Mouse (Mus musculus) kidney, embryonic 15.5 days (tissue): Measurements from ENCODE around the gene Nup205. TPM values are rescaled to one million over a fixed set of nuclear protein-coding genes. Genes with fewer than 3 reads are reported as not detected.
A peak's percentile ranks its signal among the peaks of the same experiment; 100 is the strongest.

Experiments
- ATAC-seq: fragments of 200-750 bp; cut with Nextera tagmentation; replicated peaks from 2 replicates; pipeline ENCODE4 v1.8.0; 2017; ENCODE audit warnings: moderate TSS enrichment; ENCODE audit not compliant: low FRiP score
- H3K27ac ChIP-seq: fragments of 300-500 bp; sonication (generic); 2 replicates; pipeline ENCODE4 v1.5.1; 2015; ENCODE audit warnings: mild to moderate bottlenecking, inconsistent platforms
- H3K27me3 ChIP-seq: fragments of 300-500 bp; sonication (generic); 2 replicates; pipeline ENCODE4 v1.6.1; 2015; ENCODE audit warnings: inconsistent platforms
- H3K36me3 ChIP-seq: fragments of 300-500 bp; sonication (generic); 2 replicates; pipeline ENCODE4 v1.6.1; 2015; ENCODE audit warnings: inconsistent platforms
- H3K4me1 ChIP-seq: fragments of 300-500 bp; sonication (generic); 2 replicates; pipeline ENCODE4 v1.6.1; 2015; ENCODE audit warnings: inconsistent platforms
- H3K4me2 ChIP-seq: fragments of 300-500 bp; sonication (generic); 2 replicates; pipeline ENCODE4 v1.6.1; 2015; ENCODE audit warnings: moderate library complexity, mild to moderate bottlenecking, inconsistent platforms
- H3K4me3 ChIP-seq: fragments of 300-500 bp; sonication (generic); replicated peaks from 2 replicates; pipeline ENCODE4 v1.5.1; 2015; ENCODE audit warnings: mild to moderate bottlenecking, inconsistent platforms
- H3K9ac ChIP-seq: fragments of 300-500 bp; sonication (generic); 2 replicates; pipeline ENCODE4 v1.6.1; 2015; ENCODE audit warnings: mild to moderate bottlenecking, inconsistent platforms
- H3K9me3 ChIP-seq: fragments of 300-500 bp; sonication (generic); replicated peaks from 2 replicates; pipeline ENCODE4 v1.6.1; 2016; ENCODE audit warnings: inconsistent platforms
- WGBS: fragments of 180-500 bp; shearing (Covaris S2); methylation state at CpG from one replicate; pipeline ENCODE4 v1.1.7; 2015; ENCODE audit warnings: mixed read lengths; 5-methylcytosine and 5-hydroxymethylcytosine counted together
- polyA plus RNA-seq: library from polyadenylated mRNA; unstranded; fragments of >200 nt; fragmentation: Nextera tagmentation; extraction: Ambion mirVana; gene quantifications from 2 replicates; pipeline ENCODE4 v1.2.1, GENCODE M21; 2015

Nup205 gene
- polyA plus RNA-seq, 1 experiment from 2014 or later, result 43.7 TPM

DNA sequence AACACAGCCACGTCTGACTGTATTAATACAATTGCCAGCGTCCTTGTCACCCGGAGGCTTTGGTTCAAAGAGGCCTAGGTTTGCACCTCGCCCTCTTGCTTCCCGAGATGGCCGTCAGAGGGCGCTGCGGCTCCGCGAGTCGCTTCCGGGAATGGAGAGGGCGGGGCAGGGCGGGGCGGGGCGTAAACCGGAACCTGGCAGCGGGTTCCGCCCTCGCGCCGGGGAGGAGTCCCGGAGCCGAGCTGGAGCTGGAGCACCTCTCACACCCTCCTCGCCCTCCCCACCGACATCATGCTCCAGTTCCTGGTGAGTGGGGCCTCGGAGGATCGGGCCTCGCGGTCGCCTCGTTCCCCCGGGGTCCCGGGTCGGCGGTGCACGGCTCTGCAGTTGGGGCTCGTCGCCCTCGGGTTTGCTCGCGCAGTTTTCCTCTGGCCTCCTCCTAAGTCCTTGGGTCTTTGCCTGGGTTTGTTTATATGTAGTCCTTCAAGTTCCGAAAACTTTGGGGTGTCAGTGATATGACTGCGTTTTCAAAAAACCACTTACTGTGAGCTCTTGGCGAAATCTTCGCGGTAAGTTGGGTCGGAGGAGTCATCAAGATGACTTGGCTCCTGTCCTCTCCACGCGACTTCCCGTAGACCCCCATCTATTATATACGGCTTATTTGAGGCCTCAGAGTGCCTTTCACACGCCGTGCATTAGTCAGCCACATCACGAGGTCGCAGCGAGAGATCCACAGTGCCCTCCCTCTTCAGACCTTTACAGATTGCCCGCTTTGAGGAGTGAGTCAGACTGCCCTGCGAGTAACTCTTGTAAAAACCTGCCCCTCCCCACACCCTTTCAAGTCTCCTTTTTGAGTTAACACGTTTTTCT is 75.5 kb downstream of the Nup205 start:
- H3K27ac ChIP-seq, result peak overlapping the region; percentile 80
- peaks cover 1% of the 10 kb centered on the region; the same call in 1 of the 2 replicates for H3K36me3 ChIP-seq
- peak; percentile 93 for ATAC-seq
- H3K27me3 ChIP-seq, result no peaks in the 10 kb centered on the region
- no peaks in the 10 kb centered on the region for H3K9me3 ChIP-seq
- H3K4me2 ChIP-seq, result peak overlapping the region; percentile 65
- peak overlapping the region; percentile 66 for H3K9ac ChIP-seq
- WGBS, result under 1% methylated on average over 60 of the region's 60 CpGs
- H3K4me1 ChIP-seq, result peaks cover 39% of the 10 kb centered on the region
- peak overlapping the region; percentile 73 for H3K4me3 ChIP-seq

DNA sequence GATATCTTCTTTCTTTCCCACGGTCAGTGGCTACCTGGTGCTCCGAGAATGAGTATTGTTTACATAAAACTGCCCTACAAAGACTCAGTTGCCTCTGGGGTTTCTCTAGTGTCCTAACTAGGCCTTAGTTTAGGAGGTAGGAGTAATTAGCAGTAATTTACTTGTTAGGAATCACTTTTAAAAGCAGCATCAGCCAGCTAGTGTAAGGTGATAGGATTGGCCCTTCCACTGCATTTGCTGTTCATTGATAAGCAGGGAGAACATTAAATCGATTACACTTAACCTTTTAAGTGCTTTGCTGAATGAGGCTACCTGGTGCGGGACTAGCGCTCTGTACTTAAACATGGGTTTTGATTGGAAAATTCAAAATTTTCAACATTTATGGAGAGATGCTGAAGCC is 76.3 kb downstream of the Nup205 start:
- Histone ChIP-seq H3K9ac (peak overlapping the region; percentile 66), H3K36me3 (no peaks in the 10 kb centered on the region), H3K4me3 (peak overlapping the region; percentile 73), H3K9me3 (no peaks in the 10 kb centered on the region), H3K27me3 (no peaks in the 10 kb centered on the region), H3K4me2 (peak overlapping the region; percentile 65), H3K27ac (no peak overlapping the region), H3K4me1 (peaks cover 39% of the 10 kb centered on the region)
- WGBS, result 39% methylated on average over 5 of the region's 5 CpGs
- no peak for ATAC-seq

DNA sequence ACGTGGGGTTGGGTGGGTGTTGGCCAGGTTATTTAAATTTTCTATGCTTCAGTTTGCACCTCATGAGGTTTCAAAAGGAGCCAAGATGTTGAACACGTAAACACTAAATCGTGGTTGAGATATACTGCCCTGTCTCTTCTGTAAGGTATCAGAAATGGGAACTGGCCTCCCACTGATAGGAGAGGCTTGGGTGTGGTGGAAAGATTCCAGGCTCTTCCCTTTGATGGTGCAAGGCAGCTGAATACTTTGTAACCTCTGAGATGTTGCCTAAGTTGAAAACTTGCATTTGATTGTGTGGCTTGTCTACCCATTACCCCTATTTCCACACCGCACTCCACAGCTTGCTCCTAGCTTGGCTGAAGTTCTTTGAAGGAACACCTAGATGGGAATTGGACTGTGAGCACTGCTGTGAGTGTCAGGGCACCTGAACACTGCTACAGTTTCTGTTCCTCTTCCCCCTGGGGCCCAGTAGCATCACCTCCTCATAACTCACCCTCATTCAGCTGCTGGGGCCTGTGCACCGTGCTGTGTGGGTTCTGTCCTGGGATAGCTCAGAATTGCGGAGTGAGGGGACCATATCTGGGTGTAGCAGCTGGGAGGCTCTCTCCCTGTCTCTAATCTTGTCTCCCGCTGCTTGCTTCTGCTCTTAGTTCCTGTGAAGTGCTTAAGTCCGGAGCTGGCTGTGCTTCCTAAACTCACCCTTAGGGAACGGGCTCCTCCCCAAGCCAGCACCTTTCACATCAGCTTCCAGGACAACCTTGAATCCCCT is 77.1 kb downstream of the Nup205 start:
- Histone ChIP-seq H3K36me3 (no peaks in the 10 kb centered on the region), H3K27me3 (no peaks in the 10 kb centered on the region), H3K9ac (peak overlapping the region; percentile 22; the same call in 1 of the 2 replicates), H3K4me3 (peak overlapping the region; percentile 73), H3K4me1 (peaks cover 39% of the 10 kb centered on the region), H3K27ac (peak overlapping the region; percentile 3; the same call in 1 of the 2 replicates), H3K4me2 (peak overlapping the region; percentile 65), H3K9me3 (no peaks in the 10 kb centered on the region)
- 0 out of 2 replicates have a peak, but pooled peaks have one; percentile 17 for ATAC-seq
- 58% methylated on average over 9 of the region's 9 CpGs for WGBS

DNA sequence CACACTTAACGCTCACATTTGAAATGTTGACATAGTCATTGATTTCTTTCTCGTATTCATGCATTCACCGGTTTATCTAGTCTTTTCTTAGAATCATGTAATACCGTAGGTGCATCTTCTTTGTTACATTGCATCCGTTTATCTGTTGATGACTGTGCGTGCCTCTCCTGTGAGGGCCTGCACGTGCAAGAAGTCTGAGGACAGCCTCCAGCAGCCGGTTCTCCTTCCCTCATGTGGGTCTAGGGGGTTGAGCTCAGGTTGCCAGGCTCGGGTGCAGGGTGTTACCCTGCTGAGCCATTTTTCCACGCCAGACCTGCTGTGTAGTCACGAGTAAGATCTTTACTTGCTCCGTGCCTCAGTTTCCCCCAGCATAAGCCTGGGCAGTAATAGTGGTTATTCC is 77.8 kb downstream of the Nup205 start:
- no peak for ATAC-seq
- Histone ChIP-seq H3K36me3 (0 out of 2 replicates have a peak, but pooled peaks cover 2% of the 10 kb centered on the region), H3K9me3 (no peaks in the 10 kb centered on the region), H3K27ac (0 out of 2 replicates have a peak overlapping the region, but pooled peaks have one; percentile 3), H3K9ac (0 out of 2 replicates have a peak overlapping the region, but pooled peaks have one; percentile 22), H3K4me3 (peak overlapping the region; percentile 73; the same call in 1 of the 2 replicates), H3K4me2 (peak overlapping the region; percentile 65), H3K27me3 (no peaks in the 10 kb centered on the region), H3K4me1 (peaks cover 39% of the 10 kb centered on the region)
- 76% methylated on average over 12 of the region's 12 CpGs for WGBS

DNA sequence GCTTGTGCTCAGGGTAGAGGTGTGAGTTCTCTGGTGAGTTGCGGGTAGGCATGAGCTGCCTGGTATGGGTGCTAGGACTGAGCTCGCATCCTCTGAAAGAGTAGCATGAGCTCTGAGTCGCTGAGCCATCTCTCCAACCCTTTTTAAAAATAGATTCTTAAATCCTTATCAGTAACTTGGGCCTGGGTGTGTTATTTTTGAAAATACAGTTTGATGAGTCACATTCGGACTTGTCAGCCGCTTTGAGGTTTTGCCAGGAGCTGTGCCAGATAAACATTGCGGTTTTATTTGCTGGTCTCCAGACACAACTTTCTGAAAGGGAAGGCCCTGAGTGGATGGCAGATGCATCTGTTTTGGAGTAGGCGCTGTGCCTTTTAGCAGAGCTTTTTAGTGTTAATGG is 79.5 kb downstream of the Nup205 start:
- peaks cover 39% of the 10 kb centered on the region for H3K4me1 ChIP-seq
- no peak overlapping the region for H3K9ac ChIP-seq
- no peaks in the 10 kb centered on the region for H3K9me3 ChIP-seq
- no peak overlapping the region for H3K27ac ChIP-seq
- no peak for ATAC-seq
- H3K27me3 ChIP-seq, result no peaks in the 10 kb centered on the region
- 0 out of 2 replicates have a peak overlapping the region, but pooled peaks have one; percentile 5 for H3K4me2 ChIP-seq
- H3K4me3 ChIP-seq, result no peak overlapping the region
- WGBS, result 65% methylated on average over 7 of the region's 7 CpGs
- H3K36me3 ChIP-seq, result peaks cover 19% of the 10 kb centered on the region

DNA sequence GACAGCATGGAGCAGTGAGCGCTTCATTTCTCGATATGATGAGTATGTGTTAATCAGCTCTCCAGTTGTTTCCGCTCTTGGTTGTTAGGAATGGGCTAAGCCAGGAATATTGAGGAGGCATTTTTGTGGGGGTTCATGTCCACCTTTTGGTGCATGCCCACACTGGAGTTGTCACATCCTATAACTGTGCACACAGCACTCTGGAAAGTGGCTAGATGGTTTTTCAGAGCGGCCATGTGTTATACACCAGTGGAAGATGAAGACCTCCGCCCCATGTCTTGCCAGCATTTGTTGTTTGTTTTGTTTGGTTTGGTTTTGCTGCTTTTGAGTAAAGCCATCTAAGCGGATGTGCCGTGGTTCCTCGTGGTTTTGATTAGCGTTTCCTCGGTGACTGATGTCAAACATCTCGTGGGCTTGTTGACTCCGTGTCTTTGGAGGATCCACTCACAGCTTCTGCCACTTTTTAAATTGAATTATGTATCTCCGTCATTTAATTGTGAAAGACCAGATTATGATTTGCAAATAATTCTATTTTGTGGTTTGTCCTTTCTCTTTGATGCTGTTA is 80.5 kb downstream of the Nup205 start:
- 92% methylated on average over 13 of the region's 13 CpGs for WGBS
- no peak for ATAC-seq
- H3K4me1 ChIP-seq, result peaks cover 34% of the 10 kb centered on the region

DNA sequence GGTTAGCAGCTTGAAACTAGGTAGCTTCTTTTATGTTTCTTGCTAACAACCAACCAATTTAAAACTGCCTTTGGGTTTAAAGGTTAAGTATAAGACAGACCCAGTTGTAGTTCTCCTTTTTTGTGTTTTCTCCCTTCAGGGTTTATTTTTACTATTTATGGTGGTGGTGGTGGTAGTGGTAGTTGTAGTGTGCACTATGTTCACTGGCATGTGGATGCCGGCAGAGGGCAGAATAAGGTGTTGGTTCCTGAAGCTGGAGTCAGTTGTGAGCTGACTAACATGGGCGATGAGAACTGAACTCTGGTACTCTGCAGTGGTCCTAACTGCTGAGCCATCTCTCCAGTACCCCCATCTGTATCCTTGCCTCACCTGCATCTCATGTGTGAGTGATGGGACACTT is 81.7 kb downstream of the Nup205 start:
- H3K9me3 ChIP-seq, result no peaks in the 10 kb centered on the region
- H3K36me3 ChIP-seq, result peaks cover 39% of the 10 kb centered on the region
- no peak overlapping the region for H3K4me2 ChIP-seq
- no peak overlapping the region for H3K4me3 ChIP-seq
- H3K4me1 ChIP-seq, result peaks cover 26% of the 10 kb centered on the region
- no peak overlapping the region for H3K27ac ChIP-seq
- no peak for ATAC-seq
- H3K9ac ChIP-seq, result no peak overlapping the region
- H3K27me3 ChIP-seq, result no peaks in the 10 kb centered on the region
- 100% methylated on average over 2 of the region's 2 CpGs for WGBS

More for the DNA sequence above, 80.5 kb downstream of the Nup205 start:
- Histone ChIP-seq H3K27ac (no peak overlapping the region), H3K27me3 (no peaks in the 10 kb centered on the region), H3K9me3 (no peaks in the 10 kb centered on the region), H3K36me3 (peaks cover 27% of the 10 kb centered on the region), H3K4me3 (no peak overlapping the region), H3K4me2 (no peak overlapping the region), H3K9ac (no peak overlapping the region)

DNA sequence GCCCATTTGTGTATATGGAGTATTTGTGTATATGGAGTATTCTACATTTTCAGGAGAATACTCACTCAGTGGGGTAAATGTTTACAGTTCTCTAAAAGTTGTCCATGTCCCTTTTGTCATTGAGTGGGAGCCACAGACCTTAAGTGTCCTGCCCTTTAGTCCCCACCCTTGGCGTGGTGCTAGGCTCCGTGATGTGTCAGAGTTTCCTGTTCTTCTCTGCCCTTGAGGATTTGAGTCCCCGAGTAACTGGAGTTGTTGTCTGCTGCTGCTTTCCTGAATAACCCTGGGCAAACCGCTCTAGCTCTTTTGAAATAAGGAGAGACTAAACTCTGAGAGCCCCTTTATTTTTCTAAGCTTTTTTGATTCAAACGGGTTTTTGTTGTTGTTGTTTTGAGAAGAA is 82.3 kb downstream of the Nup205 start:
- no peak for ATAC-seq
- H3K4me2 ChIP-seq, result no peak overlapping the region
- WGBS, result 77% methylated on average over 5 of the region's 5 CpGs

DNA sequence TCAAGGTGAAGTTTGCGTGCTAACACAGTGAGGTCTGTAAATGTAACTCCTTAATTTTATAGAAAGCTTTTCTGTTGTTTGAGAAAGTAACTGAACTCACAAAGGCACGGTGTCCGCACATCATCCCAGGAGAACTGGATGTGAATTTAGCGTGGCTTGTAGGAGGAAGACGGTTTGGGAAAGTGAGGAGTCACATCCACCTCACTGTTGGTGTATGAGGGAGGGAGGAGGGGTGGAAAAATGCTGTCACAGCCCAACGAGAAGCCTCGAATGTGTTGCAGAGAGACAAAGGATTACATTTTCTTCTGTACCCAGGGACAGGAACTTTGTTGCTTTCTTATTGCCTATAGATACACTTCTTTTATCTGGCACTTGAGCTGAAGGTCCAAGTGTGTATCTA is 83.3 kb downstream of the Nup205 start:
- no peak overlapping the region for H3K9ac ChIP-seq
- no peak for ATAC-seq
- no peaks in the 10 kb centered on the region for H3K9me3 ChIP-seq
- no peak overlapping the region for H3K4me3 ChIP-seq
- WGBS, result 84% methylated on average over 7 of the region's 7 CpGs
- H3K36me3 ChIP-seq, result peaks cover 43% of the 10 kb centered on the region
- H3K4me2 ChIP-seq, result no peak overlapping the region
- no peaks in the 10 kb centered on the region for H3K27me3 ChIP-seq
- no peak overlapping the region for H3K27ac ChIP-seq
- peaks cover 14% of the 10 kb centered on the region; the same call in 1 of the 2 replicates for H3K4me1 ChIP-seq

More for the DNA sequence above, 82.3 kb downstream of the Nup205 start:
- Histone ChIP-seq H3K4me1 (peaks cover 20% of the 10 kb centered on the region), H3K27me3 (no peaks in the 10 kb centered on the region), H3K27ac (no peak overlapping the region), H3K9me3 (no peaks in the 10 kb centered on the region), H3K36me3 (peaks cover 43% of the 10 kb centered on the region), H3K9ac (no peak overlapping the region), H3K4me3 (no peak overlapping the region)

DNA sequence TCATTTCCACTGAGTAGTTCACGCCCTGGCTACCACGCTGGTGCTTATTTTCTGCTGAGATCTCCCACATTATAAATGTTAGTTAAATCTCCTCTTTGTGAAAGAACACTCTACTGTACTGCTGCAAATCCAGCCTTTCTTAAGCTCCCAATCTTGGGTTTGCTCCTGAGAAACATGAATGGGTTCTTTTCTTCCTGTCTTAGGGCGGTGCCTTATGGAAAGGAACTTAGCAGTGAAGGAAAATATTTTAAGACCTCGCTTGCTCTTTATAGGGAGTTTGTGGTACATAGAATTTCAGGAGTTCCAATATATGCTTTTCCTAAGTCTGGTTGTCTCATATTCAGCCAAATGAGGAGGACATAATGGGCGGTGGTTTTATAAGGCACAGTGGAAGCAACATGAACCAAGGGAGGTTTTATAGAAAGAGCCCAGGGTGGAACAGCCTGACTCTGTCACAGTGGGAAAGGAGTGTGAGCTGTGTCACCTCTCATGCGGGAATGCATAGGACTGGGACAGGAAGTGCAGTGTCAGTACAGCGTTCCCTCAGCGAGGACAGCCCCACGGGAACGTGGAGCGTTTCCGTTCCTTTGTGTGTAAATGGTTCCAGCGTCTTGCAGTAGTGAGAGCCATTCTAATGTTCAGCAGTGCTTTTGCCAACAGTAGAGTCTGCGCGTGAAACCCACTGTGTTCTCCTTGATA is 88.5 kb downstream of the Nup205 start:
- 72% methylated on average over 15 of the region's 15 CpGs for WGBS
- Histone ChIP-seq H3K4me2 (no peak overlapping the region), H3K36me3 (peaks cover 34% of the 10 kb centered on the region), H3K9ac (no peak overlapping the region), H3K4me1 (0 out of 2 replicates have a peak, but pooled peaks cover 4% of the 10 kb centered on the region), H3K27ac (0 out of 2 replicates have a peak overlapping the region, but pooled peaks have one; percentile 27), H3K4me3 (no peak overlapping the region), H3K27me3 (no peaks in the 10 kb centered on the region), H3K9me3 (no peaks in the 10 kb centered on the region)
- peak; percentile 73 for ATAC-seq

DNA sequence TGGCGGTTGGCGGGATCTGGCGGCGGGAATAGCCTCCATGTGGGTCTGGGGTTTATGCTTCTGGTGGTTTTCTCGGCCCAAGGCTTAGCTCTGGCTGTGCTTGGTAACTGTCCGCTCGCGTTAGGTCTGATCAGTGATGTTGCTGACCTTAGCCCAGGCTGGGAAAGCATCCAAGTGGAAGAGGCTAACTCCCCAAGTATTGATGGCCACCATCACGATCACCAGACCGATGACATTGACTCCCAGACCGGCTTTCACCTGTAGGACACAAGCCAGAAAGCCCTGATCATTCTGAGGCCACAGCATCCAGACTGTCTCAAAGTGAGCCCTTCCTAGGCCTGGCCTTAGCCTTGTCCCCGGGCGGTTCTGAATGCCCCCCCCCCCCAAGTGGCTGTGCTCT is 91.5 kb downstream of the Nup205 start:
- 95% methylated on average over 13 of the region's 13 CpGs for WGBS
- Histone ChIP-seq H3K27ac (no peak overlapping the region), H3K36me3 (peaks cover 6% of the 10 kb centered on the region), H3K9me3 (no peaks in the 10 kb centered on the region), H3K27me3 (no peaks in the 10 kb centered on the region), H3K4me1 (peaks cover 18% of the 10 kb centered on the region; the same call in 1 of the 2 replicates), H3K9ac (no peak overlapping the region), H3K4me2 (no peak overlapping the region), H3K4me3 (no peak overlapping the region)
- ATAC-seq, result no peak
